Mouse (Mus musculus): ENCODE results near the gene Sorbs1.

GRCm38 (mm10) chr19:40411379-40411813 is 102.2 kb downstream of the Sorbs1 start:
- TF ChIP-seq CTCF (IDR thresholded peaks at IDR 0.05; ENCODE audit: low read depth) (no peak), EP300 (optimal IDR thresholded peaks at IDR 0.05) (no peak)

Data from stomach, postnatal 0 days (tissue).